Mouse (Mus musculus): ENCODE data around the gene Habp4. TPM values are rescaled to one million over a fixed set of nuclear protein-coding genes. Genes with fewer than 3 reads are reported as not detected.

The Habp4 gene
- total RNA-seq, 1 experiment from 2014 or later, result 4.8 TPM

GRCm38 (mm10) chr13:64205186-64205585 is 43.6 kb downstream of the Habp4 start:
- ATAC-seq (replicated peaks in 1 of 2; ENCODE audit: insufficient read depth in 1 of 2, low FRiP score in 2 of 2, low TSS enrichment in 1 of 2, low read depth in 1 of 2, poor library complexity in 2 of 2, severe bottlenecking in 2 of 2), result peak in 1 of 2 experiments; percentile 37; a peak in 2 of 4 replicates

DNA sequence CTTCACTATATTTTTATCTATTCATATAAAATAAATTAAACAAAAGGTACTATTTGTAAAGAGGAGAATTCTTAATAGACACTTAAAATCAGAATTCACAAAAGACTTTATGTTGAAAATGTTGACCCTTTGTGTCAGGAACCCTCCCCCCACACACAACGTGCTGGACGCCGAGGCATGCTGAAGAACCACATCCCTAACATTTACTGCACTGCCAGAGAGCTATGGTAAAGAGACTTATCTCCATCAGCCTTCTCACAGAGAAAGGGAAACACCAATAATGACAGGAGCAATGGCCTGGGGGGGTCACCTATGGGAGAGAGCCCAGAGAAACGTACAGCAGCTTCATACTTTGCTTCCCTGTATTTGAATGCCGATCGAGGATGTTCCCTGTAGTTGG is 46.5 kb downstream of the Habp4 start:
- ATAC-seq (replicated peaks in 1 of 2; ENCODE audit: insufficient read depth in 1 of 2, low FRiP score in 2 of 2, low TSS enrichment in 1 of 2, low read depth in 1 of 2, poor library complexity in 2 of 2, severe bottlenecking in 2 of 2), result no peak

- ATAC-seq (replicated peaks in 1 of 2; ENCODE audit: insufficient read depth in 1 of 2, low FRiP score in 2 of 2, low TSS enrichment in 1 of 2, low read depth in 1 of 2, poor library complexity in 2 of 2, severe bottlenecking in 2 of 2), result no peak
These were observed 50.5 kb downstream of the Habp4 start for GRCm38 (mm10) chr13:64211995-64212603.

GRCm38 (mm10) chr13:64214891-64215290 is 53.3 kb downstream of the Habp4 start:
- ATAC-seq (replicated peaks in 1 of 2; ENCODE audit: insufficient read depth in 1 of 2, low FRiP score in 2 of 2, low TSS enrichment in 1 of 2, low read depth in 1 of 2, poor library complexity in 2 of 2, severe bottlenecking in 2 of 2), result no peak

DNA sequence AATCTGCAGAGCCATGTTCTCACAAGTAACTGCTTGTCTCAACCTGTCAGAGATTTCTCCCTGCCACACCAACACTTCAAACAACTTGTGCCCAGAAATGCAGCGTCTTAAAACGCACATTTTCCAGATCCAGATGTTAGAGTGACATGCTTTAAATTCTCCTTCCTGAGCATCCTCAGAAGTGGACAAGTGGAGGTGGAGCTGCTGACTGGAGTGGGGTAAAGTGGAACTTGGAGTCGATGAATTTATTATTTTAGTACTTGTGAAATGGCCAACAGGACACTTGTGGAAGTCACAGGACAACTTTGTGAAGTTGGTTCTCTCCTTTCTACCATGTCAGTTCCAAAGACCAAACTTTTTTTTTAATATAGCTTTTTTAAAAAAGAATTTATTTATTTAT is 64.1 kb downstream of the Habp4 start:
- ATAC-seq (replicated peaks in 1 of 2; ENCODE audit: insufficient read depth in 1 of 2, low FRiP score in 2 of 2, low TSS enrichment in 1 of 2, low read depth in 1 of 2, poor library complexity in 2 of 2, severe bottlenecking in 2 of 2), result no peak

DNA sequence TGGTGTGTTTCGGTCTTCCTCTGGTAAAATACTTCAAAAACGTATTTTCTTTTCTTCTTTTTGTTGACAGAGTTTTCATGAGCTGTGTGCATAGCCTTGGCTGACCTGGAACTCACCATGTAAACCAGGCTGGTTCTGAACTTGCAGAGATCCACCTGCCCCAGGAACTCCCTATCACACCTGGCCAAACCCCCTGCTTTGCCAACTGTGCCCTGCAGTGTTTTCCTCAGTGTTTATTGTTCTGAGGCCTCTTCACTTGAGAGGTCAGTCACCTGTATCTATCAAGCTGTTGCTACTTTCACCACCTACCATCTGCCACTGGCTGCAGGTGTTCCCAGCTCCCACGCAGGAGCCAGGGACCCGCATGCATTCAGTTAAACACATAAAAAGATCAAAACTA is 65.1 kb downstream of the Habp4 start:
- ATAC-seq (replicated peaks in 1 of 2; ENCODE audit: insufficient read depth in 1 of 2, low FRiP score in 2 of 2, low TSS enrichment in 1 of 2, low read depth in 1 of 2, poor library complexity in 2 of 2, severe bottlenecking in 2 of 2), result no peak

DNA sequence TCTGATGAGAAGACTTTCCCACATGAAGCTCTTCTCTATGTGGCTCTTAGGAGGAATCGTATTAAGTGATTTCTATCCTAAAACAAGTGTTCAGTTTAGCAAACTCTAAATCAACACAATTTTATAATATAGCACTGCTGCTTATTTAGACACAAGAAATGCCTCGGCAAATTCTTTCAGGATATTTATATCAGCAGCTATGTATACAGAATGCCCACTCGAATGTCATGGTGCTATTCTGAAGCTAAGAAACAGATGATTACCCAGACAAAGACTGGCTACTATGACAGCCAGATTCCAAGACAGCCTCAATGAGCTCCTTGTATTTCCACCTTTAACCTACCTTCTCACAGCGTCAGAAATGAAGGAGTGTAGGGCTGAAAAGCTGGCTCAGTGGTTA is 71.5 kb downstream of the Habp4 start:
- no peak for ATAC-seq (replicated peaks in 1 of 2; ENCODE audit: insufficient read depth in 1 of 2, low FRiP score in 2 of 2, low TSS enrichment in 1 of 2, low read depth in 1 of 2, poor library complexity in 2 of 2, severe bottlenecking in 2 of 2)

DNA sequence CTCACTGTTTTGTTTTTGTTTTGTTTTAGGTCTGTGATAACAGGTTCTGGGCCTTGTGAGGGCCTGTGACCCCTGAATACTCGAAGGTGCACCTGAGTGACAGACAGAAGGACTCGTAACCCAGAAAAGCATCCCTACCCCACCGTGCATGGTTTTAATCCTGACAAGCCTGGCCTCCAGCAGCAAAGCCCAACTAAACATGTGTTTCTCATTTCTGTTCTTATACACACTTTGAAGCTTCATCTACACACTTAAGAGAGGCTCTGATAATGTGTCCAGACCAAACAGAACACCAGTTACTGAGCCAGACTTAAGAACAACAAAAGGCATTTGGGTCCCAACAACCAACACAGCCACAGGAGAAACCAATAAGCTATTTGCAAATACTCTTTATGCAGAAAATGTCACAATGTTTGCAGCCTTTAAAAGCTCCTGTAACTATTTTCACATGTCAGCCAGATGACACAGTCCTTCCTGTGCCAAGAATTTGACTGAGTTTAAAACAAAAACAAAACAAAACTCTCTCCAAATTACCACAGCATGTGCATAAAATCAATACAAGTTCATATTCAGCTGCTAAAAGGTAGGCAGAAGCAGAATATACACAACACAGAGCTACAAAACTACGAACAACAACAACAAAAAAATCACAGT is 73.6 kb downstream of the Habp4 start:
- no peak for ATAC-seq (replicated peaks in 1 of 2; ENCODE audit: insufficient read depth in 1 of 2, low FRiP score in 2 of 2, low TSS enrichment in 1 of 2, low read depth in 1 of 2, poor library complexity in 2 of 2, severe bottlenecking in 2 of 2)

GRCm38 (mm10) chr13:64235777-64236176 is 74.2 kb downstream of the Habp4 start:
- ATAC-seq (replicated peaks in 1 of 2; ENCODE audit: insufficient read depth in 1 of 2, low FRiP score in 2 of 2, low TSS enrichment in 1 of 2, low read depth in 1 of 2, poor library complexity in 2 of 2, severe bottlenecking in 2 of 2), result no peak

Other genes starting within 250 kb of the Habp4 start
- gene Hsd17b3, start 72.6 kb upstream of the Habp4 start, total RNA-seq (2017), result not detected in 2 replicates
- gene Slc35d2, start 32.5 kb upstream of the Habp4 start, total RNA-seq (2017), result 23.4 and 24.6 TPM in 2 replicates
- 70.6 and 125 TPM in 2 replicates for gene Zfp367, start 8.6 kb upstream of the Habp4 start, total RNA-seq (2017)
- 3.9 and 12.3 TPM in 2 replicates for gene Cdc14b, start 113.5 kb downstream of the Habp4 start, total RNA-seq (2017)
- gene Aaed1, start 150.9 kb downstream of the Habp4 start, total RNA-seq (2017), result 84.9 and 103 TPM in 2 replicates
- 84.4 and 135 TPM in 2 replicates for gene Ctsl, start 209.1 kb downstream of the Habp4 start, total RNA-seq (2017)

Measured in hematopoietic stem cell, adult 5-6 weeks (primary cell).